ENCODE assay signal across 20 mouse cellular contexts in genomic region chr5:8095689-8096088, GRCm38 (mm10). TPM values are rescaled to one million over a fixed set of nuclear protein-coding genes. Genes with fewer than 3 reads are reported as not detected.
DNase-seq lines count a peak whose midpoint lies in the region; ATAC-seq lines count a peak whose summit lies in the region.
"Had no signal": no experiment of that assay in that cellular context is flagged by ENCODE, and none has a peak within 500 bp of the region (broad histone marks: within the 10 kb centered on the region; RNA-seq: fewer than 3 reads in every experiment).

No protein-coding gene starts in this region.

- intact Hi-C loops in left cerebral cortex, postnatal 4 days (cut with DNase I): no loop called here

- no peak for DNase-seq in cerebellum, postnatal 4 days (ENCODE audit: low spot score in 2 of 2)
- DNase-seq in left cerebral cortex, postnatal 4 days: peak; percentile 42
- no peak for DNase-seq in left cerebral cortex, adult 9 months (ENCODE audit: low spot score in 2 of 2)
- DNase-seq in cerebellum, adult 9-10 months: peak; percentile 98
- peak; percentile 85 to 94 for DNase-seq in cerebellum, postnatal 36 days
- DNase-seq in MN1 (ENCODE audit: low spot score): no peak
- no peak for DNase-seq in left cerebral cortex, adult 18-20 months (ENCODE audit: low spot score in 2 of 2)
- DNase-seq: adrenal gland, postnatal 10 days; forebrain, postnatal 0 days; gastrocnemius, postnatal 14 days; heart, postnatal 36 days; kidney, adult 8-10 months; kidney, postnatal 4 days; layer of hippocampus, adult 9-11 months; liver, postnatal 0 days; lung, postnatal 36 days; right cerebral cortex, postnatal 4 days had no signal

- peak; percentile 98 for ATAC-seq in cerebellum, adult (ENCODE audit: insufficient number of reproducible peaks, low FRiP score, low TSS enrichment)
- ATAC-seq: forebrain, postnatal 0 days; intestine, embryonic 16.5 days; liver, embryonic 12.5 days; liver, postnatal 0 days had no signal

RNA-seq across cellular contexts. Expression of gene Sri, which starts 49.8 kb away (rescaled TPM):
- total RNA-seq in left cerebral cortex, postnatal 4 days (2021): 100 to 1,000 TPM; 119 to 122 TPM
- 100 to 1,000 TPM in 1 of 2 experiments, 10 to 100 TPM in 1; 98.3 to 101 TPM for total RNA-seq in left cerebral cortex, adult 18-20 months (2021)

Comparison
In these comparisons a context has a peak if more than half of its experiments do, and no peak if none do; other contexts are left out.
1. DNase-seq: peak in left cerebral cortex, postnatal 4 days (single experiment), cerebellum, adult 9-10 months (single experiment) and cerebellum, postnatal 36 days (2 of 2); none in cerebellum, postnatal 4 days (0 of 2), left cerebral cortex, adult 9 months (0 of 2), MN1 (single experiment) and left cerebral cortex, adult 18-20 months (0 of 2).